Mouse (Mus musculus) testis, adult 2 months (tissue): Measurements from ENCODE around the gene Prr14. TPM values are rescaled to one million over a fixed set of nuclear protein-coding genes. Genes with fewer than 3 reads are reported as not detected.
"Not testable (repeated sequence)": the region's sequence is repeated elsewhere in the genome, so short reads cannot be mapped to it uniquely, and the experiment has no call there.

Experiments used
- H3K27ac ChIP-seq: fragments of 200-500 bp; 2 replicates; pipeline ENCODE4 v1.5.1; 2012; ENCODE audit warnings: low read depth, low read length; ENCODE audit not compliant: control insufficient read depth, insufficient read depth
- H3K27me3 ChIP-seq: fragments of 200-500 bp; 2 replicates; pipeline ENCODE4 v1.6.1; 2012; ENCODE audit warnings: mild to moderate bottlenecking, low read length, moderate library complexity; ENCODE audit not compliant: control insufficient read depth, insufficient read depth
- H3K36me3 ChIP-seq: fragments of 200-500 bp; 2 replicates; pipeline ENCODE4 v1.6.1; 2012; ENCODE audit warnings: mild to moderate bottlenecking, low read length; ENCODE audit not compliant: control insufficient read depth, insufficient read depth
- H3K4me1 ChIP-seq: fragments of 200-500 bp; 2 replicates; pipeline ENCODE4 v1.6.1; 2012; ENCODE audit warnings: low read length; ENCODE audit not compliant: control insufficient read depth, insufficient read depth
- H3K4me3 ChIP-seq: fragments of 200-500 bp; 2 replicates; pipeline ENCODE4 v1.5.1; 2012; ENCODE audit warnings: low read depth, mild to moderate bottlenecking, low read length, moderate library complexity, mixed read lengths; ENCODE audit not compliant: control insufficient read depth
- CTCF ChIP-seq: fragments of 200-500 bp; IDR thresholded peaks from 2 replicates; pipeline ENCODE4 v1.5.1; 2012; ENCODE audit warnings: low read depth, mild to moderate bottlenecking, inconsistent platforms, low read length, moderate library complexity; ENCODE audit not compliant: control insufficient read depth, insufficient read depth, insufficient replicate concordance
- POLR2A ChIP-seq: fragments of 200-500 bp; IDR thresholded peaks from 2 replicates; pipeline ENCODE4 v1.6.1; 2012; ENCODE audit warnings: low read depth, mild to moderate bottlenecking, inconsistent platforms, low read length, moderate library complexity; ENCODE audit not compliant: control insufficient read depth
- polyA plus RNA-seq: library from polyadenylated mRNA; depleted of rRNA; stranded (reverse); fragments of >200 nt; gene quantifications from 2 replicates; pipeline ENCODE4 v1.2.3, GENCODE M21; 2012

Prr14 gene
- polyA plus RNA-seq, 1 experiment, result 55.4 TPM

GRCm38 (mm10) chr7:127435206-127435605 lies 24.2 kb upstream of the Prr14 start:
- no peak overlapping the region for H3K27ac ChIP-seq
- no peaks in the 10 kb centered on the region for H3K36me3 ChIP-seq
- no peak overlapping the region for H3K4me3 ChIP-seq
- TF ChIP-seq POLR2A (no peak), CTCF (no peak)
- no peaks in the 10 kb centered on the region for H3K4me1 ChIP-seq
- no peaks in the 10 kb centered on the region for H3K27me3 ChIP-seq

- no peak for TF ChIP-seq POLR2A
- TF ChIP-seq CTCF, result peak; percentile 72; the same call in 1 of the 2 replicates
- Histone ChIP-seq H3K4me1 (no peaks in the 10 kb centered on the region), H3K27me3 (no peaks in the 10 kb centered on the region), H3K4me3 (no peak overlapping the region), H3K36me3 (no peaks in the 10 kb centered on the region; the same call in 1 of the 2 replicates), H3K27ac (no peak overlapping the region)
These were observed 21.7 kb upstream of the Prr14 start for GRCm38 (mm10) chr7:127437724-127438123.

GRCm38 (mm10) chr7:127443976-127444375 lies 15.4 kb upstream of the Prr14 start:
- Histone ChIP-seq H3K4me3 (peak overlapping the region; percentile 19; the same call in 1 of the 2 replicates), H3K4me1 (no peaks in the 10 kb centered on the region; the same call in 1 of the 2 replicates), H3K27ac (no peak overlapping the region), H3K36me3 (no peaks in the 10 kb centered on the region; the same call in 1 of the 2 replicates), H3K27me3 (no peaks in the 10 kb centered on the region)
- no peak for TF ChIP-seq CTCF
- TF ChIP-seq POLR2A, result no peak

- Histone ChIP-seq H3K27ac (peak within 1 kb of the TSS; percentile 98), H3K27me3 (no peaks in the 10 kb centered on the region), H3K4me3 (peak within 1 kb of the TSS; percentile 96), H3K4me1 (peaks cover 4% of the 10 kb centered on the region), H3K36me3 (no peaks in the 10 kb centered on the region)
- TF ChIP-seq POLR2A (no peak; the same call in none of the 2 replicates), CTCF (no peak)
These were observed 10.7 kb upstream of the Prr14 start, which contains the start of gene Zfp689 for GRCm38 (mm10) chr7:127448521-127449300. Gene Zfp689 (minus strand): TSS chr7:127449158.

- H3K4me1 ChIP-seq, result peaks cover 4% of the 10 kb centered on the region; the same call in 1 of the 2 replicates
- no peaks in the 10 kb centered on the region for H3K27me3 ChIP-seq
- TF ChIP-seq POLR2A (no peak), CTCF (no peak)
- no peaks in the 10 kb centered on the region for H3K36me3 ChIP-seq
- H3K27ac ChIP-seq, result 0 out of 2 replicates have a peak overlapping the region, but pooled peaks have one; percentile 12
- H3K4me3 ChIP-seq, result peak overlapping the region; percentile 96
These were observed 9.4 kb upstream of the Prr14 start for GRCm38 (mm10) chr7:127449966-127450365.

GRCm38 (mm10) chr7:127453056-127453455 lies 6.4 kb upstream of the Prr14 start:
- Histone ChIP-seq H3K27ac (no peak overlapping the region), H3K4me3 (peak overlapping the region; percentile 60), H3K36me3 (no peaks in the 10 kb centered on the region; the same call in 1 of the 2 replicates), H3K27me3 (no peaks in the 10 kb centered on the region), H3K4me1 (peaks cover 4% of the 10 kb centered on the region; the same call in 1 of the 2 replicates)
- TF ChIP-seq CTCF (no peak), POLR2A (no peak)

- no peaks in the 10 kb centered on the region for H3K27me3 ChIP-seq
- no peaks in the 10 kb centered on the region; the same call in 1 of the 2 replicates for H3K36me3 ChIP-seq
- no peak for TF ChIP-seq CTCF
- no peak for TF ChIP-seq POLR2A
- H3K4me1 ChIP-seq, result peaks cover 1% of the 10 kb centered on the region; the same call in 1 of the 2 replicates
- peak overlapping the region; percentile 60 for H3K4me3 ChIP-seq
- peak overlapping the region; percentile 44 for H3K27ac ChIP-seq
These were observed 4.5 kb upstream of the Prr14 start for GRCm38 (mm10) chr7:127454905-127455304.

- not testable (repeated sequence) for H3K36me3 ChIP-seq, H3K4me1 ChIP-seq
- H3K27ac ChIP-seq, result peak overlapping the region; percentile 49
These were observed 864 bp upstream of the Prr14 start for GRCm38 (mm10) chr7:127458371-127459122.

More at GRCm38 (mm10) chr7:127458371-127459122, 864 bp upstream of the Prr14 start:
- H3K4me3 ChIP-seq, result peak overlapping the region; percentile 40
- not testable (repeated sequence) for H3K27me3 ChIP-seq
